In genomic region chr11:68911531-68912177, GRCm38 (mm10) we compare ENCODE assay signal across 15 mouse cellular contexts. TPM values are rescaled to one million over a fixed set of nuclear protein-coding genes. Genes with fewer than 3 reads are reported as not detected.
A peak's percentile ranks its signal among the peaks of the same experiment; 100 is the strongest.
DNase-seq lines count a peak whose midpoint lies in the region; ATAC-seq and TF ChIP-seq lines count a peak whose summit lies in the region.
"Had no signal": no experiment of that assay in that cellular context is flagged by ENCODE, and none has a peak within 500 bp of the region (broad histone marks: within the 10 kb centered on the region; RNA-seq: fewer than 3 reads in every experiment).

No protein-coding gene starts in this region.

- no peak for DNase-seq in lung, postnatal 25 days (ENCODE audit: low spot score)
- DNase-seq in forelimb bud, embryonic 11.5 days (ENCODE audit: low read depth, low spot score): peak; percentile 46
- no peak for DNase-seq in layer of hippocampus, postnatal 14 days (ENCODE audit: low spot score in 2 of 2)
- no peak for DNase-seq in cerebellum, adult 9-10 months
- no peak for DNase-seq in right cerebral cortex, postnatal 10 days (ENCODE audit: low spot score in 2 of 2)
- DNase-seq: cerebellum, adult 2 months; thymus, postnatal 14 days had no signal

- 0 out of 2 replicates have a peak overlapping the region, but pooled peaks have one; percentile 16 for H3K4me2 ChIP-seq in lung, embryonic 15.5 days
- H3K4me2 ChIP-seq in kidney, embryonic 15.5 days: peak overlapping the region; percentile 40
- peak overlapping the region; percentile 30 for H3K4me2 ChIP-seq in myocyte (ENCODE audit: low read depth)
- H3K4me2 ChIP-seq: liver, embryonic 12.5 days had no signal

- no peak overlapping the region for H3ac ChIP-seq in myocyte (ENCODE audit: control insufficient read depth, insufficient read length)

- no peak for ATAC-seq in lung, embryonic 15.5 days (ENCODE audit: borderline replicate concordance, extremely low read depth, low FRiP score, low TSS enrichment)
- ATAC-seq in kidney, embryonic 15.5 days (replicated peaks; ENCODE audit: low FRiP score): no peak
- ATAC-seq: liver, embryonic 12.5 days; midbrain, embryonic 16.5 days had no signal

- no peak for TF ChIP-seq POLR2A in myocyte (IDR thresholded peaks at IDR 0.05; ENCODE audit: insufficient read length, low read depth)

- no peaks in the 10 kb centered on the region for H3K9me3 ChIP-seq in lung, embryonic 15.5 days
- no peaks in the 10 kb centered on the region for H3K9me3 ChIP-seq in kidney, embryonic 15.5 days (replicated peaks)

- H3K9ac ChIP-seq in lung, embryonic 15.5 days: 0 out of 2 replicates have a peak overlapping the region, but pooled peaks have one; percentile 13
- no peak overlapping the region for H3K9ac ChIP-seq in kidney, embryonic 15.5 days
- H3K9ac ChIP-seq: liver, embryonic 12.5 days had no signal

- H3K4me3 ChIP-seq in lung, embryonic 15.5 days: no peak overlapping the region
- peak overlapping the region; percentile 17; the same call in 1 of the 2 replicates for H3K4me3 ChIP-seq in kidney, embryonic 15.5 days (replicated peaks)
- H3K4me3 ChIP-seq in myocyte: no peak overlapping the region
- H3K4me3 ChIP-seq: forebrain, embryonic 10.5 days; liver, embryonic 12.5 days had no signal

- no peaks in the 10 kb centered on the region for H3K27me3 ChIP-seq in lung, embryonic 15.5 days
- no peaks in the 10 kb centered on the region for H3K27me3 ChIP-seq in kidney, embryonic 15.5 days
- H3K27me3 ChIP-seq in myocyte (ENCODE audit: control insufficient read depth, insufficient read depth, insufficient read length): no peaks in the 10 kb centered on the region

- H3K4me1 ChIP-seq in lung, embryonic 15.5 days: peaks cover 8% of the 10 kb centered on the region
- H3K4me1 ChIP-seq in kidney, embryonic 15.5 days: peaks cover 31% of the 10 kb centered on the region
- H3K4me1 ChIP-seq: forebrain, embryonic 10.5 days had no signal

- no peaks in the 10 kb centered on the region for H3K79me2 ChIP-seq in myocyte (ENCODE audit: control insufficient read depth, insufficient read depth)

- H3K36me3 ChIP-seq in lung, embryonic 15.5 days: 0 out of 2 replicates have a peak, but pooled peaks cover under 1% of the 10 kb centered on the region
- peaks cover 9% of the 10 kb centered on the region for H3K36me3 ChIP-seq in kidney, embryonic 15.5 days
- H3K36me3 ChIP-seq in myocyte (ENCODE audit: control insufficient read depth, insufficient read depth): no peaks in the 10 kb centered on the region

- H3K27ac ChIP-seq in lung, embryonic 15.5 days: peak overlapping the region; percentile 82
- peak overlapping the region; percentile 94 for H3K27ac ChIP-seq in kidney, embryonic 15.5 days
- H3K27ac ChIP-seq: forebrain, embryonic 10.5 days had no signal

- WGBS in lung, embryonic 15.5 days: 29% methylated on average over 14 of the region's 14 CpGs
- 14% methylated on average over 14 of the region's 14 CpGs for WGBS in kidney, embryonic 15.5 days

TF ChIP-seq in myocyte, 11 proteins besides CTCF, POLR2A, EP300 and RAD21:
- no peak for TF ChIP-seq REST (IDR thresholded peaks at IDR 0.05; ENCODE audit: insufficient read depth, insufficient read length)
- peak in 2 of 3 experiments; percentile 15 to 31 for TF ChIP-seq MYOD1 (IDR thresholded peaks at IDR 0.05; ENCODE audit: control insufficient read depth in 1 of 3, insufficient read length in 2 of 3, low read depth in 2 of 3)

RNA-seq across cellular contexts. Expression of gene Rpl26, which starts 10.3 kb away (rescaled TPM):
- 880 and 922 TPM in 2 replicates for polyA plus RNA-seq in lung, embryonic 15.5 days (2015; fragmentation: Nextera tagmentation; extraction: Ambion mirVana)
- 1,042 and 1,119 TPM in 2 replicates for polyA plus RNA-seq in kidney, embryonic 15.5 days (2015; fragmentation: Nextera tagmentation; extraction: Ambion mirVana)
- polyA plus RNA-seq in myocyte (2012; fragmentation: generic; extraction: Trizol): 695 TPM
- total RNA-seq in layer of hippocampus, postnatal 14 days (2021): 100 to 1,000 TPM; 611 to 652 TPM

RNA-seq across cellular contexts. Expression of gene Odf4, which starts 15.2 kb away (rescaled TPM):
- polyA plus RNA-seq in lung, embryonic 15.5 days (2015; fragmentation: Nextera tagmentation; extraction: Ambion mirVana): not detected in 2 replicates
- polyA plus RNA-seq in kidney, embryonic 15.5 days (2015; fragmentation: Nextera tagmentation; extraction: Ambion mirVana): not detected in 2 replicates
- not detected for polyA plus RNA-seq in myocyte (2012; fragmentation: generic; extraction: Trizol)
- under 1 TPM; 0.33 to 0.41 TPM for total RNA-seq in layer of hippocampus, postnatal 14 days (2021)
- total RNA-seq: CH12.LX; granulocyte monocyte progenitor cell, adult 5-6 weeks had no signal
- polyA plus RNA-seq: forebrain, embryonic 10.5 days; liver, embryonic 12.5 days had no signal

RNA-seq across cellular contexts. Expression of gene Rnf222, which starts 23.3 kb away (rescaled TPM):
- 0.16 TPM in 2 replicates for polyA plus RNA-seq in lung, embryonic 15.5 days (2015; fragmentation: Nextera tagmentation; extraction: Ambion mirVana)
- 0.18 and 0.27 TPM in 2 replicates for polyA plus RNA-seq in kidney, embryonic 15.5 days (2015; fragmentation: Nextera tagmentation; extraction: Ambion mirVana)
- not detected for polyA plus RNA-seq in myocyte (2012; fragmentation: generic; extraction: Trizol)
- total RNA-seq in layer of hippocampus, postnatal 14 days (2021): not detected
- total RNA-seq: CH12.LX; granulocyte monocyte progenitor cell, adult 5-6 weeks had no signal
- polyA plus RNA-seq: midbrain, embryonic 16.5 days had no signal

RNA-seq across cellular contexts. Expression of gene Ndel1, which starts 40.0 kb away (rescaled TPM):
- polyA plus RNA-seq in lung, embryonic 15.5 days (2015; fragmentation: Nextera tagmentation; extraction: Ambion mirVana): 72.8 and 77.1 TPM in 2 replicates
- polyA plus RNA-seq in kidney, embryonic 15.5 days (2015; fragmentation: Nextera tagmentation; extraction: Ambion mirVana): 87.3 and 87.5 TPM in 2 replicates
- polyA plus RNA-seq in myocyte (2012; fragmentation: generic; extraction: Trizol): 36.7 TPM
- 10 to 100 TPM; 85.1 to 93.1 TPM for total RNA-seq in layer of hippocampus, postnatal 14 days (2021)

RNA-seq across cellular contexts. Expression of gene Arhgef15, which starts 45.6 kb away (rescaled TPM):
- polyA plus RNA-seq in lung, embryonic 15.5 days (2015; fragmentation: Nextera tagmentation; extraction: Ambion mirVana): 21.2 and 24.4 TPM in 2 replicates
- 15.8 and 19.6 TPM in 2 replicates for polyA plus RNA-seq in kidney, embryonic 15.5 days (2015; fragmentation: Nextera tagmentation; extraction: Ambion mirVana)
- polyA plus RNA-seq in myocyte (2012; fragmentation: generic; extraction: Trizol): 0.49 TPM
- 1 to 10 TPM; 7.6 to 9.7 TPM for total RNA-seq in layer of hippocampus, postnatal 14 days (2021)
